Mouse (Mus musculus) cerebral cortex, adult 2 months (tissue): Measurements from ENCODE around the gene Cct3.

Source experiments
- WGBS: fragments of 180-500 bp; shearing (Covaris S2); methylation state at CpG from one replicate; pipeline ENCODE4 v1.1.7; 2018; 5-methylcytosine and 5-hydroxymethylcytosine counted together

Gene Cct3

DNA sequence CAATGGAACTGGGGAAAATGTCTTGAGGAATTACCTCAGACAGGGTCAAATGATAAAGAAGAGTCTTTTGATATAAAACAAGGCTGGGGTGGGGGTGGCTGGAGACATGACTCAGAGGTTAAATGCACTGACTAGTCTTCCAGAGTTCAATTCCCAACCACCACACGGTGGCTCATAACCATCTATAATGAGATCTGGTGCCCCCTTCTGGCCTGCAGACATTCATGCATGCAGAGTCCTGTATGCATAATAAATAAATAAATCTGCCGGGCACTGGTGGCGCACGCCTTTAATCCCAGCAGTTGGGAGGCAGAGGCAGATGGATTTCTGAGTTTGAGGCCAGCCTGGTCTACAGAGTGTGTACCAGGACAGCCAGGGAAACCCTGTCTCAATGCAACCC, 4.9 kb upstream of the Cct3 start:
- 37% methylated on average over 4 of the region's 4 CpGs for WGBS

DNA sequence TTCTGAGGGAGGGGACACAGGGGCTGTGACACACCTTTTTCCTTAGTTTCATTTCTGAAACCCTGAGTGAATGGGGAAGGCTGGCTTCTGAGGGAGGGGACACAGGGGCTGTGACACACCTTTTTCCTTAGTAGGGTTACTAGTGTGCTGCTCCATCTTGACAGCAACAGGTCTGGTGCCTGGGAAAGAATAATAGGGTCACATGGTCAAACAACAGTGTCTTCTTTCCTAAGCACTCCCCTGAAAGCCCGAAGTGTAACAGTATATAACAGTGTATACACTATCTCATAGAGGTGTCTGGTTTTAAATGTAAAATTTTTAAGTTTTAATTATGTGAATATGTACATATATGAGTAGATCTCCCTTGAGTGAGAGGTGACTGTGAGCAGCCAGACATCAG, 1.6 kb upstream of the Cct3 start:
- 68% methylated on average over 1 of the region's 1 CpGs for WGBS

GRCm38 (mm10) chr3:88296110-88296560, 781 bp upstream of the Cct3 start:
- under 1% methylated on average over 12 of the region's 12 CpGs for WGBS

DNA sequence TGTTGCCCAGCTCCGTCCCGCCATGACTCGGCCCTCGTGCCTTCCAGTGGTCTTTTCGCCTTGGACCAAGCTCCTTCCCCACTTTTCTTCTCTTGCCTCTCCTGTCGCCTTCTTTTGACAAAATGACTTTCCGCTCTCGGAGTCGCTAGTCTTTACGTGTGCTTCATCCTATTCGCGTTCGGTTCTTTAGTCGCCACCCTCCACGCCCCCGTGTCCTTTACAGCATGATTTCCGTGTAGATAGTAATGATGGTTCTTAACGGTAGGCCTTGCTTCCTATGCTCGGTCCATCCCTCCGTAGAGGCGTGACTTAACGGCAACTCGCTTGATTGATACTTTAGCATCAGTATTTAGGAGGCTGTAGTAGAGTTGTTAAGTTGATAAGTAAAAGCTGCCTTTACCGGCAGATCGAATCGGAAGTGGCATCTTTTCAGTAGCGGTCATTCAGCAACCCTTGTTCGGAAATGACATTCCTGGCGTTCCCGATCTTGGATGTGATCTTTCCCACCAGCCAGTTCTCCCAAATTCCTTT, 470 bp downstream of the Cct3 start:
- WGBS = under 1% methylated on average over 30 of the region's 30 CpGs

DNA sequence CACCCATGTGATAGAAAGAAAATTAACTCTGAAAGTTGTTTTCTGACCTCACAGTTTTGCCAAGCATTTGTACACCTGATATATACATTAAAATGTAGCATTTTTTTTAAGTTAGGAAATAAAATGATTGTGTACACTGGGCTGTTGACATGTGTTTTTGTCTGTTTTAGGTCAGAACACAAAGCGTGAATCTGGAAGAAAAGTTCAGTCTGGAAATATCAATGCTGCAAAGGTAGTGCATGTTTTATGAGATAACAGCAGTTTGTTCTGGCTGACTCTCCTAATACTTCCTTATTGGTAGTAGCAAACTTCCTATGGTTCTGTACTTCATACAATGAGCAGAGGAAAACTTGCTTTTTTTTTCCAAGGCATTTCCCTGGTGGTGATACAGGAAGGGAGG, 2.3 kb downstream of the Cct3 start:
- 79% methylated on average over 1 of the region's 1 CpGs for WGBS

GRCm38 (mm10) chr3:88324951-88325405, 28.1 kb downstream of the Cct3 start, which contains the start of gene Glmp:
Gene Glmp (plus strand): TSS chr3:88325023.
- under 1% methylated on average over 10 of the region's 10 CpGs for WGBS

- WGBS = 81% methylated on average over 5 of the region's 5 CpGs
These were observed 32.0 kb downstream of the Cct3 start for GRCm38 (mm10) chr3:88328956-88329355.

DNA sequence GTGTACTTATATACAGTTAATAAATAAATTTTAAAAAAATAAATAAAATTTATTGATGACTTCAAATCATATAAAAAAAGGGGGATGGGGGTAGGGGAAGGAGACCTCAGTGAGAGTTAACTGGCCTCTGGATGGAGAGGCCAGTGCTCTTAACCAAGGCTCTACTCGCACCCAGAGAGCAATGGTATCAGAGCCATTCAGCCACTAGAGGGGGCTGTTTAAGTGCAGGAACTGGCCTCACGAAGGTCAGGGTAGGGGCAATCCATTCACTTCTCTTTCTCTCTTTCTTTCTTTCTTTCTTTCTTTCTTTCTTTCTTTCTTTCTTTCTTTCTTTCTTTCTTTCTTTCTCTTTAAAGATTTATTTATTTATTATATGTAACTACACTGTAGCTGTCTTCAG, 34.4 kb downstream of the Cct3 start:
- 31% methylated on average over 2 of the region's 2 CpGs for WGBS

DNA sequence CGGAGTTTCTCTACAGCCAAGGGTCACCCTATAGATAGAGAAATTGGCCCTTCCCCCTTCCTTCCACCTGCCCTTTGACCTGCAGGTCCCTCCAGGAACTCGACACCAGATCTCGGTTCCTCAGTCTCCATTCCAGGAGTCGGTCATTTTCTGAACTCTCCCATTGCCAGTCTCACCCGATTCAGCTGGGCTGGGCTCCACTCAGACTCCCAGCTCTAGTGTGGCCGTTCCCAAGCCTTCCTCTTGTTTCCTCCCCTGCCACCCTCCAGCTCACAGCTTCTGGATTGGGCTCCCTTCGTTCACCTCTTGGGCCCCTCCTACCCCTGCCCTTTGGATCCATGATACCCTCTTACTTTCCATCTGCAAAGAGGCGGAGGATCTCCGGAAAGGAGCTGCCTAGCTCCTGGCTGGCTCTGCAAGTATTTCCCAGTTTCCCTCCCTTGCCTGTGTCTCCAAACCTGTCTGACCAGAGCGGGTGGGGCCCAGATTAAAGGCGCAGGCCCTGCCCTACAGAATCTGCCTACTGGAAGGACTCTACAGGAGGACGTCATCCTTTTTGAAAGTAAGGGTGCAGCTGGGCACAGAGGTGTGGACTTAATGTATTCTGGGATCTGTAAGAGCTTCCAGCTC, 37.2 kb downstream of the Cct3 start:
- WGBS = 71% methylated on average over 12 of the region's 12 CpGs

DNA sequence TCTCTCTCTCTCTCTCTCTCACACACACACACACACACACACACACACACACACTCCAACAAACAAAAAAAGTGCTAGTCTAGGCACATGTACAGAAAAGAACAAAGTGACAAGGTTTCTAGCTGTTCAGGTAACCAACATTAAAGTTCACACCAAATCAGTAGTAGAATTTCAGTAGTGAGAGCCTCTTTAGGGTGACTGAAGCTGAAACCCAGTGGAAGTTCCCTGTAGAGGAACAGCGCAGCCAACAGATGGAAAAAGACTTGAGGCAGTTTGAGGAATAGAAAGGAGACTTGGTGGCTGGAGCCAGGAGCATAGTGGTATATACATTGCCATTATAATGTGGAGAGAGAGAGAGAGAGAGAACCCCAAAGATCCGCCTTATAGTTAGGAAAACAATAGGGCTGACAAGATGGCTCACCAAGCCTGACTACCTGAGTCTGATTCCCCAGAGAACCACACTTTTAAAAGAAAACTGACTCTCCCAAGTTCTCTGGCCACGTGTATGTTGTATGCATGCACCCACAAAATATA, 38.1 kb downstream of the Cct3 start:
- 35% methylated on average over 3 of the region's 3 CpGs for WGBS

DNA sequence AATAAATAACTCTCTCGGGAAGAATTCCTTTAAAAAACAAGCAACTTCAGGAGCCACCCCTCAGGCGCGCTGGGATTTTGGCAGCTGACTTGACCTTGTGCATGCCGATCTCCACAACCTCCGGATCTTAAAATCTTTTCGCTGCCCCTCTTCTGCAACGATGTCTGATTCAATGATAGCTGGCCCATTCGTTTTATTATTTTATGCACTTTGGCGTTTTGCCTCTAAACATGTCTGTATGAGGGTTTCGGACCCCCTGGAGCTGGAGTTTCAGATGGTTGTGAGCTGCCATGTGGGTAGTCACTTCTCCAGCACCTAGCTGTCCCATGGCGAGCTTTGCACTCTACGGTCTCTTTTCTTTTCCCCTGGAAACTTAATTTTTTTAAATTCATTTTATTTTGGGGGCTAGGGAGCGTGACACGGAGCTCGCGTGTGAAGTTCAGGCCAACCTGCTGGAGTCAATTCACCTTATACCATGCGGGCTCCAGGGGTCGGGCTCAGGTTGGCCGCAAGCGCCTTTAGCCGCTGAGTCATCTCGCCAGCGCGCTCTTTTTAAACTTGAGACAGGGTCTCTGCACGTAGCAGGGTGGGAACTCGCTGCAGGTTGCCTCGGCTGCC, 38.6 kb downstream of the Cct3 start:
- WGBS = under 1% methylated on average over 27 of the region's 27 CpGs

- under 1% methylated on average over 66 of the region's 66 CpGs for WGBS
These were observed 39.4 kb downstream of the Cct3 start, which contains the start of the genes Tmem79 and Smg5 for GRCm38 (mm10) chr3:88336058-88337013. Gene Tmem79 (minus strand): TSS chr3:88336148. Gene Smg5 (plus strand): TSS chr3:88336260.

DNA sequence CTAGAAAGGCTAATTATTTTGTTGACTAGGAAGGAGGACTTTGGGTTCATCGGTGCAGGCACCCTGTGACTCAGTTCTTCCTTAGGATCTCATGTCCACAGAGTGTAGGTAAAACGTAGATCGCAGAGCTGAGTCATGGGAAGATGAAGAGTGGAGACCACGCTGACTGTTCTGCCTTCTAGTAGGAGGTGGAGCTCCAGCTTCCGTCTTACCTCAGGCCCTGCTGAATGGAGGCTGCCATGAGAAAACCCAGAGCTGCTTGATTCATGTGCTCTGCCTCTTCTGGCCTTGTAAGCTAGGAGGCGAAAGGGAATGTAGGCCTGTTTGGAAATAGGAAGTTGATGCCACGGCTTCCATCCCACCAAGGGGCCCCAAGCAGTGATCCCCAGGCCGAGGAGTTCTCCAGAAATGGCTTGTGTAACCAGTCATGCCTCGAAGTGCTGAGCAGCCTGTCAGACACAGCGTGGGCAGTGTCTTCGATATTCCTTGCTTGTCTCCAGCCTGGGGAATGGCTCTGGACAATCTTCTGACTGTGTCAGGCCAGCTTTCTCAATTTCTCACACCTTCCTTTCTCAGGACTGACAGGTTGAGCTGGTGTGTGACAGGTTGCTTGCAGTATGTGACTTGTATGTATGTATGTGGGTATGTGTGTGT, 40.6 kb downstream of the Cct3 start:
- 45% methylated on average over 11 of the region's 11 CpGs for WGBS

- WGBS = 88% methylated on average over 7 of the region's 7 CpGs
These were observed 41.4 kb downstream of the Cct3 start for GRCm38 (mm10) chr3:88338316-88338715.

DNA sequence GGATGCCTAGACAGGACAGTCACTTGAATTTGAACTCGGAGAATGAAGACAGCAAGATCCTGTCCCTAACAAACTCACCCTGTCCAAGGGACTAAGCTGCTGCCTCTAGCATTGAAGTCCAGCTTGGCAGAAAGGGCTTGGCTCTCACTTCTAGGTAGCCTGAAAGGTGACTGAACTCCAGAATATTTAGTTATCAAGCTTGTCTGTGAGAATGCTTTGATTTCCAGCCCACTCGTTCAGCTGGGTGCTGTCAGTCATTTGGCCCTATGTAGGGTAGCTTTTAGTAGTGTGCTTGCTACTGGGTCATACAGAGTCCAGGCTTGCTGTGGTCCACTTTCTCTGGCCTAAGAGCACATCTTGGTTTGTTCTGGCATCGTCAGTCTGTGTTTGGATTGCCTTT, 42.1 kb downstream of the Cct3 start:
- WGBS = 56% methylated on average over 3 of the region's 3 CpGs

DNA sequence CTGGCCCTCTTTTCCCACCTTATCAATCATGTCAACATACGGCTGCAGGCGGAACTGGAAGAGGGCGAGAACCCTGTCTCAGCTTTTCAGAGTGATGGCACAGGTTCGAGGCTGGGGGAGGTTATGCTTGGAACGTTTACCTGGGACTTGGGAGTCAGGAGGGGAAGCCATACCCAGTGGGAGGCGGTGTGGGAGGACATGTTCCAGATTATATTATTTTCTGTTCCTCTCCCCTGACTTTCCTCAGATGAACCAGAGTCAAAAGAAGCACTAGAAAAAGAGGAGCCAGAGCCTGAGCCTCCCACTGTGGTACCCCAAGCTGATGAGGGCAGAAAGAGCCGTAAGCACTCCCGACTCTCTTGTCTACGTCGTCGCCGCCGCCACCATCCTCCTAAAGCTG, 53.8 kb downstream of the Cct3 start:
- 79% methylated on average over 13 of the region's 13 CpGs for WGBS

DNA sequence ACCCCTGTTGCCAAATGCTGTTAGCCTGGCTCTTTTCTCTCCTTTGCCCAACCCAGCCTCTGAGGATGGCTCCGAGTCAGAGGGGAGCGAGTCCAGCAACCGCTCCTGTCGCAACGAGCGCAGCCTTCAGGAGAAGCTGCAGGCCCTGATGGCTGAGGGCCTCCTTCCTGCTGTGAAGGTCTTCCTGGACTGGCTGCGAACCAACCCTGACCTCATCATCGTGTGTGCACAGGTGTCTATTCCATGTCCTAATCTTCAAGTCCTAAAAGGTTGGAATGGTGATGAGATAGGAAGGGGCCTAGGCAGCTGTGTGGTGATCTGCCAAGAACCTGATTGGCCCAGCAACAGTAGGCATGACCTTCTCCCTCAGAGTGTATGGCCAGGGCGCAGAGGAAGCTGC, 56.0 kb downstream of the Cct3 start:
- WGBS = 86% methylated on average over 9 of the region's 9 CpGs

DNA sequence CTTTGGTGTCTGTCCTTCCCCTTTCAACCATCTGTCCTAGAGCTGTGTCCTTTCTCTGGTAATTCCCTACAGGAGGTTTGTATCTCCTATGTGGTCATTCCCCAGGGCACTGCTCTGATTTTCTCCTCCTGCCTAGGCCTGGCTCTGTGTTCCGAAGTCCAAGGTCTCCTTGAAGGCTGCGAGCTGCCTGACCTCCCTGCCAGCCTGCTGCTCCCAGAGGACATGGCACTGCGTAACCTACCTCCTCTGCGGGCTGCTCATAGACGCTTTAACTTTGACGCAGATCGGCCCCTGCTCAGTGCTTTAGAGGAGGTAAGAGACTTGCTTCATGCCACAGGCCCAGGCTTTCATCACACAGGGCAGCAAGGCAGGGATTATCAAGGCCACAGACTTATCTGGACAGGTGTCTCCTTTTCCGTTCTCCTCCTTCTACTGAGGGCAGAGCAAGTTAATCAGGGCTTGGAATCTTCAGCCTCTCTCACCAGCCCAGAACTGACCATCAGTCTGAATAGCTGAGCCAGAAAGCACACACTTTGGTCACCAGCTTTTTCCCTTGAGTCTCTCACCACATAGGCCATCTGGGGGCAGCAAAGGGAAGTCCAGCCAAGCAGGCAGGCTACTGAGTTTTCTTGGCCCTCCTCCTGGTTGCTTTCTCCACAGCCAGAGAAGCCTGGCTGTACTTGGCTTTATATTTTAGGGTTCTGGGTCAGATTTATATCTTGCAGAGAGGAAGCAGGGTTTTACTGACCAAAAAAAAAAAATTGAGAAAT, 57.7 kb downstream of the Cct3 start:
- 90% methylated on average over 8 of the region's 8 CpGs for WGBS

GRCm38 (mm10) chr3:88359584-88359983, 62.7 kb downstream of the Cct3 start:
- WGBS = 71% methylated on average over 5 of the region's 5 CpGs

DNA sequence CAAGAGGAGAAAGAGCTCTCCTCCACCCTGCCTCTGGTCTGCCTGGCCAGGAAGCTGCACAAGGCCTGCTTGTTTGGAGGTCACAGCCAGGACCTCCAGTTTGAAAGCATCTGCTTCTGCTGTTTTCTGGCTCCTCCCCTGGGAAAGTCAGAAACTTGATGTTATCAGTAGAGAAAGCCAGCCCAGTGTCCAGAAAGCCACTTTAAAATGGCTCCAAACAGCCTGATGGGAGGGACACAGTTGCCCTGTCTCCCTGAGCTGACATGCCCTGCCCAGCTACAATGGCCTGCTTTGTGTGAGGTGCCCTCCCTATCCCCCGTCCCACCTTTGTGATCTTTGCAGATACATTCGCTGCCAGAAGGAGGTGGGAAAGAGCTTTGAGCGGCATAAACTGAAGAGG, 63.1 kb downstream of the Cct3 start:
- WGBS = 61% methylated on average over 3 of the region's 3 CpGs
